Mouse (Mus musculus) heart, adult 18-20 months (tissue): ENCODE data around the gene Prkce. TPM values are rescaled to one million over a fixed set of nuclear protein-coding genes. Genes with fewer than 3 reads are reported as not detected.

Experiments used
- DNase-seq, 2 experiments: peaks; one replicate each; pipeline ENCODE4 v3.0.0; 2021 to 2022; ENCODE audit warnings: mixed read lengths in 1 of 2
- total RNA-seq, 2 experiments: library from RNA; stranded (reverse); gene quantifications; 2 replicates each; pipeline ENCODE4 v1.2.3; 2021

Gene Prkce
- total RNA-seq, 2 experiments from 2014 or later, result 26.1 to 27.0 TPM

GRCm38 (mm10) chr17:86300774-86301595 lies 133.4 kb downstream of the Prkce start:
- peak in 1 of 2 experiments; percentile 34 for DNase-seq

GRCm38 (mm10) chr17:86302266-86302665 lies 134.7 kb downstream of the Prkce start:
- peak; percentile 80 to 82 for DNase-seq

GRCm38 (mm10) chr17:86302861-86303331 lies 135.3 kb downstream of the Prkce start:
- DNase-seq, result peak; percentile 56 to 60

GRCm38 (mm10) chr17:86303401-86304243 lies 136.0 kb downstream of the Prkce start:
- DNase-seq, result peak; percentile 34 to 44

GRCm38 (mm10) chr17:86304923-86305630 lies 137.5 kb downstream of the Prkce start:
- DNase-seq, result no peak

- no peak for DNase-seq
These were observed 138.6 kb downstream of the Prkce start for GRCm38 (mm10) chr17:86306161-86306560.

- DNase-seq, result peak; percentile 69 to 77
These were observed 146.0 kb downstream of the Prkce start for GRCm38 (mm10) chr17:86313413-86314139.

- no peak for DNase-seq
These were observed 148.3 kb downstream of the Prkce start for GRCm38 (mm10) chr17:86315874-86316273.

GRCm38 (mm10) chr17:86316771-86317170 lies 149.2 kb downstream of the Prkce start:
- DNase-seq, result no peak

GRCm38 (mm10) chr17:86317197-86317596 lies 149.6 kb downstream of the Prkce start:
- DNase-seq, result no peak

- DNase-seq, result no peak
These were observed 152.5 kb downstream of the Prkce start for GRCm38 (mm10) chr17:86319967-86320602.

- DNase-seq, result no peak
These were observed 155.3 kb downstream of the Prkce start for GRCm38 (mm10) chr17:86322840-86323239.

GRCm38 (mm10) chr17:86323310-86323709 lies 155.7 kb downstream of the Prkce start:
- DNase-seq, result no peak

- DNase-seq, result peak in 1 of 2 experiments; percentile 27
These were observed 156.5 kb downstream of the Prkce start for GRCm38 (mm10) chr17:86323909-86324686.

GRCm38 (mm10) chr17:86324756-86325155 lies 157.2 kb downstream of the Prkce start:
- DNase-seq, result peak in 1 of 2 experiments; percentile 23

- DNase-seq, result no peak
These were observed 157.7 kb downstream of the Prkce start for GRCm38 (mm10) chr17:86325317-86325716.

- no peak for DNase-seq
These were observed 160.4 kb downstream of the Prkce start for GRCm38 (mm10) chr17:86327958-86328357.

GRCm38 (mm10) chr17:86329273-86330075 lies 161.9 kb downstream of the Prkce start:
- DNase-seq, result no peak
